Mouse (Mus musculus): Measurements from ENCODE around the gene Osbpl8. TPM values are rescaled to one million over a fixed set of nuclear protein-coding genes. Genes with fewer than 3 reads are reported as not detected.

Gene Osbpl8
- total RNA-seq, 2 experiments from 2014 or later = 83.9 to 99.7 TPM

- no peak for DNase-seq (ENCODE audit: low spot score in 2 of 2)
- intact Hi-C loops (cut with DNase I) = no loop called here
Measured at GRCm38 (mm10) chr10:111343555-111343954, 179.0 kb downstream of the Osbpl8 start.

Other genes starting within 250 kb of the Osbpl8 start
- gene Csrp2, start 245.0 kb upstream of the Osbpl8 start, total RNA-seq (2021) = 10 to 100 TPM; 11.3 to 12.5 TPM
- gene Zdhhc17, start 154.6 kb upstream of the Osbpl8 start, total RNA-seq (2021) = 100 to 1,000 TPM; 102 to 122 TPM
- gene Bbs10, start 133.9 kb downstream of the Osbpl8 start, total RNA-seq (2021) = 1 to 10 TPM; 5.8 to 7.1 TPM